Mouse (Mus musculus) layer of hippocampus, adult 2 months (tissue): ENCODE data around the gene Hnrnpa2b1. TPM values are rescaled to one million over a fixed set of nuclear protein-coding genes. Genes with fewer than 3 reads are reported as not detected.
"Not testable (repeated sequence)": the region's sequence is repeated elsewhere in the genome, so short reads cannot be mapped to it uniquely, and the experiment has no call there.

Experiments used
- DNase-seq, 2 experiments: peaks; one replicate each; pipeline ENCODE4 v3.0.0; 2022; ENCODE audit warnings: low spot score in 2 of 2
- H3K27ac ChIP-seq: fragments of 200-600 bp; 2 replicates; pipeline ENCODE4 v1.8.1; 2022
- H3K4me3 ChIP-seq: fragments of 200-600 bp; 2 replicates; pipeline ENCODE4 v1.8.1; 2022; ENCODE audit warnings: mild to moderate bottlenecking
- CTCF ChIP-seq: fragments of 200-600 bp; conservative IDR thresholded peaks from 2 replicates; pipeline ENCODE4 v1.8.1; 2022; ENCODE audit warnings: antibody characterized with exemption, mild to moderate bottlenecking, moderate library complexity
- total RNA-seq, 2 experiments: library from RNA; stranded (reverse); gene quantifications; 2 replicates each; pipeline ENCODE4 v1.2.3; 2021

The Hnrnpa2b1 gene
- total RNA-seq, 2 experiments from 2014 or later: 499 to 537 TPM

DNA sequence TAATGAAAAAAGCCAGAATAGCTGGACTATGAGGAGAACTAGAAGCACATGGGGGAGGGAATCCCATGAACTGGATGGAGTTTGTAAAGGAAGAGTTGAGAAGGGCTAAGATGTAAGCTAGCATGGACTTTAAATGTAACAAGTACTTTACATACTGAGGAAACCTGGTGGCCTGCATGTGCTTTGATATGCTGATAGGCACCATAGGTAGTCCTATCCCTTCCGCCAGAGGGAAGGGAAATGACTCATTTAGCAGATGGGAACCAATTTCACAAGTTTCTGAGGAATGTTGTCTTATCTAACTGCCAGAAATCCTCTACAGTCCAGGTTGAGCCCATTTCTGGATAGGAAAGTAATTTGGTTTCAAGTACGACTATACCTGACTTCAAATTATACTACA, 16.0 kb upstream of the Hnrnpa2b1 start:
- Histone ChIP-seq H3K27ac (0 out of 2 replicates have a peak overlapping the region, but pooled peaks have one; percentile 39), H3K4me3 (no peak overlapping the region)
- DNase-seq: peak in 1 of 2 experiments; percentile 13
- peak; percentile 17; the same call in 1 of the 2 replicates for TF ChIP-seq CTCF

GRCm38 (mm10) chr6:51484556-51484955, 14.9 kb upstream of the Hnrnpa2b1 start:
- not testable (repeated sequence) for DNase-seq

GRCm38 (mm10) chr6:51483861-51484260, 14.2 kb upstream of the Hnrnpa2b1 start:
- no peak overlapping the region for H3K27ac ChIP-seq
- DNase-seq: no peak
- TF ChIP-seq CTCF: no peak

More at GRCm38 (mm10) chr6:51484556-51484955, 14.9 kb upstream of the Hnrnpa2b1 start:
- H3K27ac ChIP-seq, H3K4me3 ChIP-seq: not testable (repeated sequence)
- peak; percentile 56 for TF ChIP-seq CTCF

GRCm38 (mm10) chr6:51481548-51481947, 11.9 kb upstream of the Hnrnpa2b1 start:
- Histone ChIP-seq H3K27ac (no peak overlapping the region), H3K4me3 (no peak overlapping the region)
- no peak for TF ChIP-seq CTCF
- no peak for DNase-seq

More at GRCm38 (mm10) chr6:51483861-51484260, 14.2 kb upstream of the Hnrnpa2b1 start:
- no peak overlapping the region for H3K4me3 ChIP-seq

DNA sequence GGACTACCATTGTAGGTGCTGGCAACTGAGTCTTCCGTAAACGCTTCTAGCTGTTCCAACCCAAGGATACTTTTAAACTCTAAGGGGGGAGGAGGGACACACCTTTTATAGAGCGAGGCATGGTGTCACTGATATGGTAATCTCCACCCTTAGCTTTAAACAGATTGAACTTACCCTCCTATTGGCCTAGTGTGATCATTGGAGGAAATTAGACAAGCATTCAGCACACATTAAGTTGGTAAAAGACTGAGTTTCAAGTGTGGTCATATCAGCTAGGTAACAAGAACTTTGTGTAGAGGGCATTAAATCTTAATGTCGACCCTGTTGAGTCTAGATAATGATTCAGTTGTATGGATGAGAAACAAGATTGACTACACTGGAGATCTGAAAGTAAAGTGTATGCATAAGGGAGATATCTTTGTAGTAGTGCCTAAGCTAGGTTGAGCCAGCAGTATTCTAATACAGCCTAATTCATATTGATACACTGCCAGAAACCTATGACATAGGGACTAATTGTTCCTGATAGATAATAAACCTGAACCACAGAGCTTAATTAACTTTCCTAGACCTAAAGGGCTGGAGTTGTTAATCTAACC, 9.5 kb upstream of the Hnrnpa2b1 start:
- H3K27ac ChIP-seq: no peak overlapping the region
- no peak for TF ChIP-seq CTCF
- no peak overlapping the region for H3K4me3 ChIP-seq
- DNase-seq: no peak

GRCm38 (mm10) chr6:51472213-51472612, 2.5 kb upstream of the Hnrnpa2b1 start:
- Histone ChIP-seq H3K27ac (peak overlapping the region; percentile 99; the same call in 1 of the 2 replicates), H3K4me3 (peak overlapping the region; percentile 98; the same call in 1 of the 2 replicates)
- DNase-seq: no peak
- TF ChIP-seq CTCF: no peak

- no peak for DNase-seq
- H3K4me3 ChIP-seq: peak overlapping the region; percentile 98
- TF ChIP-seq CTCF: no peak
- H3K27ac ChIP-seq: peak overlapping the region; percentile 99
These were observed 2.1 kb upstream of the Hnrnpa2b1 start for GRCm38 (mm10) chr6:51471782-51472181.

DNA sequence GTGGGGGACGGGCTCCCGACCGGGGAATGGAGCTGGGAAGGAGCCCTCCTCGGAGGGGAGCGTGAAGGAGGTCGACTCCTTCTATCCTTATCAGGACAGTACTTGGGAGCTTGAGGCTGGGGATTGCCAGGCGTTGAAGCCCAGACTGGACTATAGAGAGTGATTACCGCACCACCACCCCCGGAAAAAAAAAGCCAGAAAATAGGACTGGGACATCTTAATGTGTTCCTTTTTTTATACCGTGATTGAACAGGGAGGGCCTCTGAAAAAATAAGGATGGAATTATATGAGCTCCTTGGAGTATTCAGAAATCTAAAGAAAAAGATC, 1.4 kb upstream of the Hnrnpa2b1 start:
- TF ChIP-seq CTCF: no peak
- no peak for DNase-seq
- H3K27ac ChIP-seq: peak overlapping the region; percentile 99
- H3K4me3 ChIP-seq: peak overlapping the region; percentile 98

GRCm38 (mm10) chr6:51470311-51471178, 851 bp upstream of the Hnrnpa2b1 start, which contains the start of gene Cbx3:
Gene Cbx3 (plus strand): TSS chr6:51470360.
- H3K27ac ChIP-seq: peak within 1 kb of the TSS; percentile 99
- DNase-seq: peak; percentile 74 to 83
- peak within 1 kb of the TSS; percentile 98 for H3K4me3 ChIP-seq
- no peak for TF ChIP-seq CTCF

- H3K27ac ChIP-seq: peak overlapping the region; percentile 99
- TF ChIP-seq CTCF: no peak
- peak overlapping the region; percentile 98 for H3K4me3 ChIP-seq
- DNase-seq: peak; percentile 37 to 70
These were observed 668 bp downstream of the Hnrnpa2b1 start for GRCm38 (mm10) chr6:51468891-51469561.

- TF ChIP-seq CTCF: peak; percentile 79
- Histone ChIP-seq H3K4me3 (peak overlapping the region; percentile 98), H3K27ac (peak overlapping the region; percentile 99; the same call in 1 of the 2 replicates)
- no peak for DNase-seq
These were observed 2.0 kb downstream of the Hnrnpa2b1 start for GRCm38 (mm10) chr6:51467649-51468048.

- no peak for DNase-seq
- TF ChIP-seq CTCF: no peak
- Histone ChIP-seq H3K27ac (no peak overlapping the region), H3K4me3 (no peak overlapping the region)
These were observed 9.3 kb downstream of the Hnrnpa2b1 start for GRCm38 (mm10) chr6:51460363-51460762.

GRCm38 (mm10) chr6:51460021-51460360, 9.7 kb downstream of the Hnrnpa2b1 start:
- no peak for DNase-seq
- Histone ChIP-seq H3K27ac (no peak overlapping the region), H3K4me3 (no peak overlapping the region)
- no peak for TF ChIP-seq CTCF
